Mouse (Mus musculus): Measurements from ENCODE around the gene Camkmt.

- TF ChIP-seq POLR2A (IDR thresholded peaks at IDR 0.05; ENCODE audit: low read depth, low read length) (no peak), CTCF (conservative IDR thresholded peaks at IDR 0.05; ENCODE audit: insufficient read depth, insufficient read length, low read depth, low read length) (no peak)
Measured at GRCm38 (mm10) chr17:85103310-85103709, 13.0 kb downstream of the Camkmt start.
